Mouse (Mus musculus): Measurements from ENCODE around the gene Gm8693.
"Not testable (repeated sequence)": the region's sequence is repeated elsewhere in the genome, so short reads cannot be mapped to it uniquely, and the experiment has no call there.

Gene Gm8693

DNA sequence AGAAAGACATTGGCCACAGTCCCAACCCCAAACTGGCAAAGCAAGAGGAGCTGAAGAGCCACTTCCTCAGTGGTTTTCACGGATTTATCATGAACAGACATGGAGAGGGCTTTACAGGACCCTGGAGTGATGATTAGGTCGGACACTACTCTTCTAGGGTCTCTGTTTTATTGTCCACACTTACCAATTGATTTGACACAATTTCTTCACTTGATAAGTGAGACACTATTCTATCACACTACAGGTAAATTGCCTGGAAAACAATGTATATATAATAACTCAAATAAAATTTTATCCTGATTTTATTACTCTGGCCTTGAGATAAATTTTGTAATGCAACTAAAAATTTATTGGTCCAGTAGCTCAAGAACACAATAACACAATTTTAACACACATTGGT, at the start of gene Gm8693:
Gm8693 (minus strand) TSS at position 101 of the 400 bp plus-strand sequence.
- not testable (repeated sequence) for DNase-seq

- not testable (repeated sequence) for DNase-seq
Observed at GRCm38 (mm10) chr7:22719610-22720009, 27.5 kb upstream of the Gm8693 start, which contains the start of gene Gm4567. Gene Gm4567, minus strand, starts transcription at chr7:22719710.

DNA sequence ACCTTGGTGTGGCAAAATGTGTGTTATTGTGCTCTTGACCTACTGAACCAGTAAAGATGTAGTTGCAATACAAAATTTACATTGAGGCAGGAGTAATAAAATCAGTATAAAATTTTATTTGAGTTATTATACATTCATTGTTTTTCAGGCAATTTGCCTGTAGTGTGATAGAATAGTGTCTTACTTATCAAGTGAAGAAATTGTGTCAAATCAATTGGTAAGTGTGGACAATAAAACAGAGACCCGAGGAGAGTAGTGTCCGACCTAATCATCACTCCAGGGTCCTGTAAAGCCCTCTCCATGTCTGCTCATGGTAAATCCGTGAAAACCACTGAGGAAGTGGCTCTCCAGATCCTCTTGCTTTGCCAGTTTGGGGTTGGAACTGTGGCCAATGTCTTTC, 34.4 kb downstream of the Gm8693 start, which contains the start of gene Vmn1r155:
Vmn1r155 (plus strand) TSS at position 301 of the 400 bp plus-strand sequence.
- not testable (repeated sequence) for DNase-seq

Data from right cerebral cortex, adult 18-20 months (tissue).